Mouse (Mus musculus): ENCODE measurements around the gene Exoc4. TPM values are rescaled to one million over a fixed set of nuclear protein-coding genes. Genes with fewer than 3 reads are reported as not detected.

Exoc4 gene
- polyA plus RNA-seq, 1 experiment from 2014 or later = 5.0 TPM

DNA sequence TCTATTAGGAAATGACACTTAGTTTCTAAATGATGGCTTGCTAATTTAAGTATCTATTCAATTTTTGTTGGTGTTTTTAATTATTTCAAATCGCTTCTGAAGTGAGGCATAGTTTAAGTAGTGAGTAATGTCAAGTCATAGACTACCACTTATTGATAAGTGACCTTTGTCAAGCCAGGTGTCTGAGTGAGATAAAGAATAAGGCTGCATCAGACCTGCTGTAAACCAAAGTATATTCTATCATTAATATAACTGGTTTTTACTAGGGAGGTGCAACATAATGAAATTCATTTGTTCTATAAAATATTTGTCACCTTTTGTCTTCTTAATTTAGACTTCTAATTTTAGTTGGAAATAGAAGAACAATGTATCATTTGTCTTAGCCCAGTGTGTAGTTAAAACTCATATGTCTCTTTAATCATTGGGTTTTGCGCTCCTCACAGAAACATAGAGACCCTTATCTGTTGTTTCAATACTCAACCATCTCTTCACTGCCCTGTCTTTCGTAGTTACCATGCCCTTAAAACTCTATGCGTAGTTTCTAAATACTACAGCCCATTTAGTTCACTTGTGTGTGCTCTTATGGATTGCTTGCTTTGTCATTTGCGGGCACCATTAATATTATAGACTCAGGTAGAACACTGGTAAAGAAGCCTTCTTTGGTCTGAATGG lies 217.4 kb downstream of the Exoc4 start:
- 70% methylated on average over 5 of the region's 5 CpGs for WGBS (ENCODE audit: insufficient replicate concordance)
- no peak overlapping the region for H3K4me3 ChIP-seq (ENCODE audit: low read depth, low read length)
- no peak for TF ChIP-seq CTCF (IDR thresholded peaks at IDR 0.05; ENCODE audit: low read depth)
- peak; percentile 69; the same call in 1 of the 2 replicates for TF ChIP-seq EP300 (IDR thresholded peaks at IDR 0.05; ENCODE audit: low read depth)
- H3K4me1 ChIP-seq (ENCODE audit: insufficient read depth) = 0 out of 2 replicates have a peak, but pooled peaks cover 3% of the 10 kb centered on the region
- no peaks in the 10 kb centered on the region for H3K9me3 ChIP-seq (ENCODE audit: low read length)
- H3K27ac ChIP-seq (ENCODE audit: low read depth) = no peak overlapping the region
- no peak overlapping the region for H3K4me2 ChIP-seq (ENCODE audit: low read depth, low read length)
- H3K27me3 ChIP-seq (ENCODE audit: insufficient read depth, low read length) = no peaks in the 10 kb centered on the region
- H3K9ac ChIP-seq (replicated peaks) = no peak overlapping the region
- ATAC-seq = 0 out of 2 replicates have a peak, but pooled peaks have one; percentile 54
- no peaks in the 10 kb centered on the region for H3K36me3 ChIP-seq (replicated peaks; ENCODE audit: insufficient read depth, low read length)
- DNase-seq = no peak

DNA sequence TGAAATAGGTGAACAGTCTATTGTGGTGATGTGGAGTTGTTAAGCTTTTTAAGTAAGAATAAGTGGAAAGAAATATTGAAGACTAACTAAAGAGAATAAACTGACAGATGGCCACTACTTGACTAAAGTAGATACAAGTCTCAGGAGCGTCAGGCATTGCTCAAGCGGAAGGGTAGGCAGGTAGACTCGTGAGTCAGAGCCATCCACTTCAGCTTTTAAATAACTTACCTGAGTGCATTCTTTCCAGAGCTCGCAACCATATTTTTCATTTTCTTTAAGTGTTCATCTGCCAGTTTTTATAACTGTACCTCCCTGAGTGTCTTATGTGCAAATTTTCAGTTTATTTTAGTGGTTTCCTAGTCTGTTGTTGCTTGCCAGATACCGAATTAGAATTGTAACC lies 219.6 kb downstream of the Exoc4 start:
- ATAC-seq = no peak

DNA sequence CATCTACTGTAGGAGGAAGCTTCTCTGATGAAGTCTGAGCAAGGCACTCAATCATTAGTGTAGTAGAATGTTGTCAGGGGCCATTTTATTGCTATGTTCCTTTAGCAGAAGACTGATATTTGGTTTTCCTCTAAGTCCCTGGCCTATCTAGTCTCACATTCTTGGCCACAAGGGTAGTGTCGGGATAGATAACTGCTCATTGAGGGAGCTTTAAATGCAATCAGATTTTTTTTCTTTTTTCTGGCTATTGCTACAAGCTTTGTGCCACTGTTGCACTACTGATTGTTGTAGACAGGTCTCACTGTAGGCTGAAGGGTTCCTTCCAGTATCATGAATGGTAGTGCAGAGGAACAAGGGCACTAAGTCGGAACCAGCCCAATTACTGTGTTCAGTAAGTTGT lies 227.2 kb downstream of the Exoc4 start:
- Histone ChIP-seq H3K9ac (replicated peaks) (no peak overlapping the region), H3K4me1 (ENCODE audit: insufficient read depth) (no peaks in the 10 kb centered on the region), H3K27me3 (ENCODE audit: insufficient read depth, low read length) (no peaks in the 10 kb centered on the region), H3K9me3 (ENCODE audit: low read length) (no peaks in the 10 kb centered on the region), H3K4me3 (ENCODE audit: low read depth, low read length) (no peak overlapping the region), H3K27ac (ENCODE audit: low read depth) (no peak overlapping the region), H3K36me3 (replicated peaks; ENCODE audit: insufficient read depth, low read length) (no peaks in the 10 kb centered on the region), H3K4me2 (ENCODE audit: low read depth, low read length) (no peak overlapping the region)
- TF ChIP-seq EP300 (IDR thresholded peaks at IDR 0.05; ENCODE audit: low read depth) (no peak), CTCF (IDR thresholded peaks at IDR 0.05; ENCODE audit: low read depth) (no peak)
- DNase-seq (no peak), ATAC-seq (no peak)
- 62% methylated on average over 2 of the region's 2 CpGs for WGBS (ENCODE audit: insufficient replicate concordance)

More for the DNA sequence above, 219.6 kb downstream of the Exoc4 start:
- no peak overlapping the region for H3K9ac ChIP-seq (replicated peaks)
- WGBS (ENCODE audit: insufficient replicate concordance) = 88% methylated on average over 5 of the region's 5 CpGs
- H3K9me3 ChIP-seq (ENCODE audit: low read length) = no peaks in the 10 kb centered on the region
- no peak for TF ChIP-seq EP300 (IDR thresholded peaks at IDR 0.05; ENCODE audit: low read depth)
- no peak for TF ChIP-seq CTCF (IDR thresholded peaks at IDR 0.05; ENCODE audit: low read depth)
- no peak overlapping the region for H3K27ac ChIP-seq (ENCODE audit: low read depth)
- DNase-seq = no peak
- no peaks in the 10 kb centered on the region for H3K36me3 ChIP-seq (replicated peaks; ENCODE audit: insufficient read depth, low read length)
- no peak overlapping the region for H3K4me2 ChIP-seq (ENCODE audit: low read depth, low read length)
- H3K27me3 ChIP-seq (ENCODE audit: insufficient read depth, low read length) = no peaks in the 10 kb centered on the region
- H3K4me1 ChIP-seq (ENCODE audit: insufficient read depth) = 0 out of 2 replicates have a peak, but pooled peaks cover 3% of the 10 kb centered on the region
- H3K4me3 ChIP-seq (ENCODE audit: low read depth, low read length) = no peak overlapping the region

DNA sequence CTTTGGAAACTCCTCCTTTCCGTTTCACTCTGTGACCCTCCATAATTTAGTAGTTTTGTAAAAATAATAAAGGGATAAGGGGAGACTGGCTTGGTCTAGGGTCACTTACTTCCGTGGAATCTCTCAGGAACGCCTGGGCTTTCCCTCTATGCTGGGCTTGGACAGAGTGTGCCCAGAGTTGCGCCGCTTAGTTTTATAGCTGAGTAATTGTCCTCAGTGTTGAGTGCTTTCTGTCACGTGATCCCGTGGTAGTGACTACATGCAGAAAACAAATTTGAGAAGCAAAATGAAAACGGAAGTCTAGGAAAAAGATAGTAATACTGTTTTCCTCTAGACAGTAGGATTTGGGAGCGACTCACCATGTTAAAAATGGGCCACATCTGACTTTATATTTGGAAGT lies 235.7 kb downstream of the Exoc4 start:
- Histone ChIP-seq H3K9ac (replicated peaks) (no peak overlapping the region), H3K9me3 (ENCODE audit: low read length) (no peaks in the 10 kb centered on the region), H3K27ac (ENCODE audit: low read depth) (no peak overlapping the region), H3K4me1 (ENCODE audit: insufficient read depth) (no peaks in the 10 kb centered on the region), H3K36me3 (replicated peaks; ENCODE audit: insufficient read depth, low read length) (no peaks in the 10 kb centered on the region), H3K27me3 (ENCODE audit: insufficient read depth, low read length) (no peaks in the 10 kb centered on the region), H3K4me2 (ENCODE audit: low read depth, low read length) (no peak overlapping the region), H3K4me3 (ENCODE audit: low read depth, low read length) (no peak overlapping the region)
- DNase-seq (no peak), ATAC-seq (no peak)
- WGBS (ENCODE audit: insufficient replicate concordance) = 82% methylated on average over 9 of the region's 9 CpGs
- TF ChIP-seq EP300 (IDR thresholded peaks at IDR 0.05; ENCODE audit: low read depth) (no peak), CTCF (IDR thresholded peaks at IDR 0.05; ENCODE audit: low read depth) (no peak)

DNA sequence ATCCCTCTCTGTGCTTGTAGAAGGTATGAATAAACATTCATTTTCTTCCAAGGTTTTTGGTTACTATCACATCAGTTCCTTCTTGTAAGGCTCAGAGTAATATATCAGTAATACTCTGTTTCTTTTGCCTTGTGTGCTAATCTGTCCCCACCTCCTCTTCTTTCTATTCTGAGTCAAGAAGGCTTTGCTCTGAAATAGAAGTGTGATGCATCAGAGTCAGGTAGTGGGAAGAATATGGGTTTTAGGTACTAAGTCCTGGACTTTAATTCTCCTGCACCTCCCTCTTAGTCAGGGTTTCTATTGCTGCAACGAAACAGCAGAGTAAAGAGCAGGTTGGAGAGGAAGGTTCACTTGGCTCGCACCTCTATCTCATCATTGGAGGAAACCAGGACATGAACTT lies 240.9 kb downstream of the Exoc4 start:
- H3K4me1 ChIP-seq (ENCODE audit: insufficient read depth) = no peaks in the 10 kb centered on the region
- no peak overlapping the region for H3K4me2 ChIP-seq (ENCODE audit: low read depth, low read length)
- no peak overlapping the region for H3K4me3 ChIP-seq (ENCODE audit: low read depth, low read length)
- no peaks in the 10 kb centered on the region for H3K9me3 ChIP-seq (ENCODE audit: low read length)
- no peak for TF ChIP-seq CTCF (IDR thresholded peaks at IDR 0.05; ENCODE audit: low read depth)
- TF ChIP-seq EP300 (IDR thresholded peaks at IDR 0.05; ENCODE audit: low read depth) = no peak
- H3K27me3 ChIP-seq (ENCODE audit: insufficient read depth, low read length) = no peaks in the 10 kb centered on the region
- H3K36me3 ChIP-seq (replicated peaks; ENCODE audit: insufficient read depth, low read length) = no peaks in the 10 kb centered on the region
- 77% methylated on average over 2 of the region's 2 CpGs for WGBS (ENCODE audit: insufficient replicate concordance)
- ATAC-seq (no peak), DNase-seq (no peak)
- H3K9ac ChIP-seq (replicated peaks) = no peak overlapping the region
- no peak overlapping the region for H3K27ac ChIP-seq (ENCODE audit: low read depth)

DNA sequence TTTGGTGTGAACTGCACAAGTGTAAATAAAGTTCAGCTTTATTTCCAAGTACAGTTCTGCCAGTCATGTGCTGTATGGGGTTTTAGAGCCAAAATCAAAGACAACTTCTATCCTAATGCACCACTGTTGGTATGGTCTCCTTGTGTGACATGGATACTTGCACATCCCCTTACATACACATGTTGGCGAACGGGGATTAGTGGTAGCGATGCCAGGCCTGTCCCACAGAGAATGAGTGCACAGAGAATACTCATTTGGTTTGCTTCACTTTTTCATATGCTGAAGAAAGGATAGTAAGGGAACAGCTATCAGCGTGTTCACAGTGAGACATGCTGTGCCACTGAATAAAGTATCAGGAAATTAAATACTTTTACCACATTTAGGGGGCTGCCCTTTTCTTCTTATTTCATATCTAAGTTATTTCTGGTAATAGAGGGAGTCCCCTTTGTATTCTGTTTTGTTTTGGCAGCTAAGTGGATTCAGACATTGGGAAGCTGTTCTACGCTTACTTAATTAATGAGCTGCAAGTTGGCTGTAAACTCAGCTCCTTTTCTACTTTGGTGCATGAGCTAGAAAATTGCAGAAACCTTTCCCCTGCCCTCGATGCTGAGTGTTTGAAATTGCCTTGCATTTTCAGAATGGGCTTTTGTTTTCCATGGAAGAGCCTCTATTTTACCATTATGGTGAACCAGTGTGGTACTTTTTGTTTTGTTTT lies 247.4 kb downstream of the Exoc4 start:
- Histone ChIP-seq H3K36me3 (replicated peaks; ENCODE audit: insufficient read depth, low read length) (no peaks in the 10 kb centered on the region), H3K27ac (ENCODE audit: low read depth) (no peak overlapping the region), H3K27me3 (ENCODE audit: insufficient read depth, low read length) (no peaks in the 10 kb centered on the region), H3K4me2 (ENCODE audit: low read depth, low read length) (no peak overlapping the region), H3K9ac (replicated peaks) (no peak overlapping the region), H3K9me3 (ENCODE audit: low read length) (no peaks in the 10 kb centered on the region), H3K4me1 (ENCODE audit: insufficient read depth) (no peaks in the 10 kb centered on the region), H3K4me3 (ENCODE audit: low read depth, low read length) (no peak overlapping the region)
- TF ChIP-seq CTCF (IDR thresholded peaks at IDR 0.05; ENCODE audit: low read depth) = no peak
- TF ChIP-seq EP300 (IDR thresholded peaks at IDR 0.05; ENCODE audit: low read depth) = no peak
- no peak for DNase-seq
- no peak for ATAC-seq
- WGBS (ENCODE audit: insufficient replicate concordance) = 86% methylated on average over 6 of the region's 6 CpGs
